ENCODE assay signal across 8 mouse cellular contexts in the genomic region with DNA sequence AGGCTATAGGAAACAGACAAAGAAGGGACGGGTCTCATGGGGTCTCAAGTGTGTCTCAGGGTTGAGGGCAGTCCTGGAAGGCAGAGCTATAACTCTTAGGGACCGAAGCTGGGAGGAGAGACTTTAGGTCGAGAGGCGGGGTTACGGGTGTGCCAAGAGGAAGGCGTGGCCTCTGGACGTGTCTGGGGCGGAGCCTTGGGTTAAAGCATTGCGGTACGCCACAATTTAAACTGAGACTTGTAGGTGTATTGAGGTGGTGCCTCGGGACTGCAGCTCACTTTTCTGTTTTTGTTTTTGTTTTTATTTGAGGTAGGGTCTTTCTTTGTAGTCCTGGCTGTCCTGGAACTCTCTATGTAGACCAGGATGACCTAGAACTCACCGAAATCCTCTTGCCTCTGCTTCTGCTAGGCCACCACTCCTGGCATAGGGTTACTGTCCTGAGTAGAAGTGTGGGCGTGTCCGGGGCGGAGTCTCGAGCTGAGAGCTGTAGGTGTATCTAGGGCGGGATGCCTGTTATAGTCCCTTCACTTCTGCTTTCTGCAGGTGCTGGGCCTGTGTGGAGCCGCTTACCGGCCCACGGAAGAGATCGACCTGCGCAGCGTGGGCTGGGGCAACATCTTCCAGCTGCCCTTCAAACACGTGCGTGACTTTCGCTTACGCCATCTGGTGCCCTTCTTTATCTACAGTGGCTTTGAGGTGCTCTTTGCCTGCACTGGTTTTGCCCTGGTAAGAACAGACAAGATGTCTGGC. TPM values are rescaled to one million over a fixed set of nuclear protein-coding genes. Genes with fewer than 3 reads are reported as not detected.
A peak's percentile ranks its signal among the peaks of the same experiment; 100 is the strongest.
DNase-seq lines count a peak whose midpoint lies in the region; ATAC-seq and TF ChIP-seq lines count a peak whose summit lies in the region.

No protein-coding gene starts in this region.

- H3K9me3 ChIP-seq in E14TG2a.4 (ENCODE audit: low read length) = no peaks in the 10 kb centered on the region
- H3K9me3 ChIP-seq in intestine, embryonic 14.5 days (ENCODE audit: control insufficient read depth, low read length) = no peaks in the 10 kb centered on the region
- H3K9me3 ChIP-seq in liver, embryonic 15.5 days (replicated peaks) = no peaks in the 10 kb centered on the region

- H3K4me1 ChIP-seq in E14TG2a.4 (replicated peaks; ENCODE audit: low read depth, low read length) = peaks cover 39% of the 10 kb centered on the region
- no peaks in the 10 kb centered on the region for H3K4me1 ChIP-seq in intestine, embryonic 14.5 days (replicated peaks; ENCODE audit: control insufficient read depth, insufficient read depth, low read length)
- peaks cover 30% of the 10 kb centered on the region for H3K4me1 ChIP-seq in liver, embryonic 15.5 days (replicated peaks)

- WGBS in intestine, embryonic 14.5 days = 21% methylated on average over 27 of the region's 27 CpGs
- 14% methylated on average over 27 of the region's 27 CpGs for WGBS in liver, embryonic 15.5 days (ENCODE audit: insufficient replicate concordance)

- peak overlapping the region; percentile 58 for H3K4me3 ChIP-seq in E14TG2a.4 (replicated peaks; ENCODE audit: low read length)
- no peak overlapping the region for H3K4me3 ChIP-seq in intestine, embryonic 14.5 days (ENCODE audit: low read depth, low read length)
- peak overlapping the region; percentile 44 for H3K4me3 ChIP-seq in liver, embryonic 15.5 days (replicated peaks)

- H3K27ac ChIP-seq in intestine, embryonic 14.5 days (ENCODE audit: low read depth) = no peak overlapping the region
- no peak overlapping the region for H3K27ac ChIP-seq in liver, embryonic 15.5 days (replicated peaks)

- no peak overlapping the region for H3K9ac ChIP-seq in intestine, embryonic 14.5 days (ENCODE audit: low read length)
- H3K9ac ChIP-seq in liver, embryonic 15.5 days = no peak overlapping the region; the same call in 1 of the 2 replicates

- DNase-seq in ZHBTc4 (ENCODE audit: low read depth, low spot score) = peak; percentile 92
- peak; percentile 70 for DNase-seq in intestine, embryonic 14.5 days (ENCODE audit: low spot score)
- peak; percentile 77 to 83 for DNase-seq in spleen, postnatal 4 days (ENCODE audit: low spot score in 2 of 2)
- DNase-seq in adrenal gland, postnatal 4 days (ENCODE audit: low spot score in 2 of 2) = no peak
- DNase-seq in frontal cortex, postnatal 25 days (ENCODE audit: low spot score in 2 of 2) = no peak
- DNase-seq in gastrocnemius, postnatal 25 days = no peak

- H3K36me3 ChIP-seq in E14TG2a.4 (ENCODE audit: insufficient read depth, low read length) = no peaks in the 10 kb centered on the region
- no peaks in the 10 kb centered on the region for H3K36me3 ChIP-seq in intestine, embryonic 14.5 days (ENCODE audit: control insufficient read depth, insufficient read depth, low read length)
- 0 out of 2 replicates have a peak, but pooled peaks cover under 1% of the 10 kb centered on the region for H3K36me3 ChIP-seq in liver, embryonic 15.5 days (replicated peaks)

- no peak overlapping the region for H3K4me2 ChIP-seq in intestine, embryonic 14.5 days (ENCODE audit: low read length)
- H3K4me2 ChIP-seq in liver, embryonic 15.5 days = peak overlapping the region; percentile 71

- H3K27me3 ChIP-seq in E14TG2a.4 (ENCODE audit: insufficient read depth, low read length) = peaks cover 16% of the 10 kb centered on the region
- H3K27me3 ChIP-seq in intestine, embryonic 14.5 days (replicated peaks; ENCODE audit: control insufficient read depth, insufficient read depth, low read length) = no peaks in the 10 kb centered on the region
- H3K27me3 ChIP-seq in liver, embryonic 15.5 days = no peaks in the 10 kb centered on the region

- no peak for TF ChIP-seq CTCF in E14TG2a.4 (conservative IDR thresholded peaks at IDR 0.05; ENCODE audit: low read length)

- ATAC-seq in intestine, embryonic 14.5 days (replicated peaks; ENCODE audit: low FRiP score, low TSS enrichment, low read depth) = 0 out of 2 replicates have a peak, but pooled peaks have one; percentile 29
- ATAC-seq in liver, embryonic 15.5 days (ENCODE audit: insufficient read depth) = peak; percentile 83

RNA-seq across cellular contexts. Expression of gene Unc93b1, which starts 8.2 kb away (rescaled TPM):
- 14.4 and 16.0 TPM in 2 replicates for polyA plus RNA-seq in intestine, embryonic 14.5 days (2014; fragmentation: Nextera tagmentation; extraction: Ambion mirVana)
- polyA plus RNA-seq in liver, embryonic 15.5 days (2015; fragmentation: Nextera tagmentation; extraction: Ambion mirVana) = 32.2 and 36.8 TPM in 2 replicates
- 10 to 100 TPM; 53.9 to 60.7 TPM for total RNA-seq in adrenal gland, postnatal 4 days (2021)
- 10 to 100 TPM in 1 of 2 experiments, 1 to 10 TPM in 1; 8.4 to 10.2 TPM for total RNA-seq in gastrocnemius, postnatal 25 days (2021)

RNA-seq across cellular contexts. Expression of gene Aldh3b1, which starts 13.6 kb away (rescaled TPM):
- polyA plus RNA-seq in intestine, embryonic 14.5 days (2014; fragmentation: Nextera tagmentation; extraction: Ambion mirVana) = 1.9 and 2.3 TPM in 2 replicates
- 8.7 and 9.4 TPM in 2 replicates for polyA plus RNA-seq in liver, embryonic 15.5 days (2015; fragmentation: Nextera tagmentation; extraction: Ambion mirVana)
- total RNA-seq in adrenal gland, postnatal 4 days (2021) = 100 to 1,000 TPM; 117 to 121 TPM
- 1 to 10 TPM; 1.4 to 1.7 TPM for total RNA-seq in gastrocnemius, postnatal 25 days (2021)

RNA-seq across cellular contexts. Expression of gene Aldh3b3, which starts 15.3 kb away (rescaled TPM):
- polyA plus RNA-seq in intestine, embryonic 14.5 days (2014; fragmentation: Nextera tagmentation; extraction: Ambion mirVana) = not detected in 2 replicates
- 0.03 TPM in 1 of 2 replicates, not detected in the other for polyA plus RNA-seq in liver, embryonic 15.5 days (2015; fragmentation: Nextera tagmentation; extraction: Ambion mirVana)
- under 1 TPM; 0.67 to 0.87 TPM for total RNA-seq in adrenal gland, postnatal 4 days (2021)
- not detected for total RNA-seq in gastrocnemius, postnatal 25 days (2021)

RNA-seq across cellular contexts. Expression of gene Aldh3b2, which starts 29.0 kb away (rescaled TPM):
- 0.99 and 1.0 TPM in 2 replicates for polyA plus RNA-seq in intestine, embryonic 14.5 days (2014; fragmentation: Nextera tagmentation; extraction: Ambion mirVana)
- 0.18 and 0.32 TPM in 2 replicates for polyA plus RNA-seq in liver, embryonic 15.5 days (2015; fragmentation: Nextera tagmentation; extraction: Ambion mirVana)
- 1 to 10 TPM; 7.5 to 8.4 TPM for total RNA-seq in adrenal gland, postnatal 4 days (2021)
- total RNA-seq in gastrocnemius, postnatal 25 days (2021) = 1 to 10 TPM in 1 of 2 experiments, not detected in 1; 1.0 TPM

RNA-seq across cellular contexts. Expression of gene Ndufs8, which starts 30.6 kb away (rescaled TPM):
- polyA plus RNA-seq in intestine, embryonic 14.5 days (2014; fragmentation: Nextera tagmentation; extraction: Ambion mirVana) = 374 and 390 TPM in 2 replicates
- polyA plus RNA-seq in liver, embryonic 15.5 days (2015; fragmentation: Nextera tagmentation; extraction: Ambion mirVana) = 168 and 173 TPM in 2 replicates
- 100 to 1,000 TPM; 205 to 212 TPM for total RNA-seq in adrenal gland, postnatal 4 days (2021)
- 100 to 1,000 TPM; 260 to 277 TPM for total RNA-seq in gastrocnemius, postnatal 25 days (2021)

Comparison
In these comparisons a context has a peak if more than half of its experiments do, and no peak if none do; other contexts are left out.
1. DNase-seq: peak in ZHBTc4 (single experiment), intestine, embryonic 14.5 days (single experiment) and spleen, postnatal 4 days (2 of 2); none in adrenal gland, postnatal 4 days (0 of 2), frontal cortex, postnatal 25 days (0 of 2) and gastrocnemius, postnatal 25 days (single experiment).
2. RNA of gene Unc93b1, which starts 8.2 kb away (total RNA-seq): 53.9 to 60.7 TPM in adrenal gland, postnatal 4 days; 8.4 to 10.2 TPM in gastrocnemius, postnatal 25 days; every median in the first group is over 4 times any median in the second.
3. RNA of gene Aldh3b1, which starts 13.6 kb away (total RNA-seq): 117 to 121 TPM in adrenal gland, postnatal 4 days; 1.4 to 1.7 TPM in gastrocnemius, postnatal 25 days; every median in the first group is over 10 times any median in the second.